Mouse (Mus musculus) Muller cell, postnatal 12 days (primary cell): ENCODE results near the gene Sema3c.

Experiments used
- DNase-seq: peaks from one replicate; pipeline ENCODE4 v3.0.0-alpha.2; 2015; ENCODE audit errors: inconsistent ontology term

The Sema3c gene

GRCm38 (mm10) chr5:17647643-17648226, 73.7 kb downstream of the Sema3c start:
- DNase-seq, result no peak

GRCm38 (mm10) chr5:17648865-17649542, 74.9 kb downstream of the Sema3c start:
- DNase-seq, result no peak

- DNase-seq, result no peak
Measured at GRCm38 (mm10) chr5:17661223-17661622, 87.1 kb downstream of the Sema3c start.

GRCm38 (mm10) chr5:17671356-17671755, 97.3 kb downstream of the Sema3c start:
- no peak for DNase-seq

GRCm38 (mm10) chr5:17680862-17681261, 106.8 kb downstream of the Sema3c start:
- DNase-seq, result no peak

GRCm38 (mm10) chr5:17689121-17689520, 115.0 kb downstream of the Sema3c start:
- no peak for DNase-seq

- no peak for DNase-seq
Measured at GRCm38 (mm10) chr5:17689604-17690003, 115.5 kb downstream of the Sema3c start.

GRCm38 (mm10) chr5:17695366-17695765, 121.3 kb downstream of the Sema3c start:
- no peak for DNase-seq

- no peak for DNase-seq
Measured at GRCm38 (mm10) chr5:17698905-17699304, 124.8 kb downstream of the Sema3c start.

GRCm38 (mm10) chr5:17704160-17704559, 130.1 kb downstream of the Sema3c start:
- no peak for DNase-seq

- DNase-seq, result no peak
Measured at GRCm38 (mm10) chr5:17707086-17707485, 133.0 kb downstream of the Sema3c start.

- no peak for DNase-seq
Measured at GRCm38 (mm10) chr5:17712374-17712773, 138.3 kb downstream of the Sema3c start.

- DNase-seq, result no peak
Measured at GRCm38 (mm10) chr5:17715206-17715605, 141.1 kb downstream of the Sema3c start.

GRCm38 (mm10) chr5:17720011-17720410, 145.9 kb downstream of the Sema3c start:
- DNase-seq, result peak; percentile 35

GRCm38 (mm10) chr5:17724031-17724430, 149.9 kb downstream of the Sema3c start:
- no peak for DNase-seq

GRCm38 (mm10) chr5:17728047-17728446, 154.0 kb downstream of the Sema3c start:
- no peak for DNase-seq

- DNase-seq, result peak; percentile 93
Measured at GRCm38 (mm10) chr5:17739805-17740204, 165.7 kb downstream of the Sema3c start.

- DNase-seq, result no peak
Measured at GRCm38 (mm10) chr5:17746520-17746919, 172.4 kb downstream of the Sema3c start.

- DNase-seq, result peak; percentile 75
Measured at GRCm38 (mm10) chr5:17747143-17747542, 173.1 kb downstream of the Sema3c start.

GRCm38 (mm10) chr5:17748293-17748692, 174.2 kb downstream of the Sema3c start:
- peak; percentile 82 for DNase-seq

GRCm38 (mm10) chr5:17753471-17754005, 179.5 kb downstream of the Sema3c start:
- no peak for DNase-seq

- DNase-seq, result peak; percentile 49
Measured at GRCm38 (mm10) chr5:17766006-17766677, 192.1 kb downstream of the Sema3c start.

- no peak for DNase-seq
Measured at GRCm38 (mm10) chr5:17770328-17770727, 196.2 kb downstream of the Sema3c start.
